Mouse (Mus musculus): ENCODE data around the gene Sec1. TPM values are rescaled to one million over a fixed set of nuclear protein-coding genes. Genes with fewer than 3 reads are reported as not detected.

Sec1 gene
- polyA plus RNA-seq, 1 experiment, result not detected

GRCm38 (mm10) chr7:45702809-45703520 lies 8.8 kb upstream of the Sec1 start:
- TF ChIP-seq GATA1 (IDR thresholded peaks at IDR 0.05; ENCODE audit: low read length) (no peak), TAL1 (IDR thresholded peaks at IDR 0.05; ENCODE audit: low read length) (no peak)
- Histone ChIP-seq H3K4me1 (ENCODE audit: control insufficient read depth) (peaks cover 45% of the 10 kb centered on the region), H3K36me3 (ENCODE audit: control insufficient read depth) (no peaks in the 10 kb centered on the region), H3K9me3 (ENCODE audit: control insufficient read depth, low read length) (peaks cover 2% of the 10 kb centered on the region; the same call in 1 of the 2 replicates), H3K27me3 (ENCODE audit: control insufficient read depth) (peaks cover 54% of the 10 kb centered on the region), H3K4me3 (replicated peaks) (no peak overlapping the region)

DNA sequence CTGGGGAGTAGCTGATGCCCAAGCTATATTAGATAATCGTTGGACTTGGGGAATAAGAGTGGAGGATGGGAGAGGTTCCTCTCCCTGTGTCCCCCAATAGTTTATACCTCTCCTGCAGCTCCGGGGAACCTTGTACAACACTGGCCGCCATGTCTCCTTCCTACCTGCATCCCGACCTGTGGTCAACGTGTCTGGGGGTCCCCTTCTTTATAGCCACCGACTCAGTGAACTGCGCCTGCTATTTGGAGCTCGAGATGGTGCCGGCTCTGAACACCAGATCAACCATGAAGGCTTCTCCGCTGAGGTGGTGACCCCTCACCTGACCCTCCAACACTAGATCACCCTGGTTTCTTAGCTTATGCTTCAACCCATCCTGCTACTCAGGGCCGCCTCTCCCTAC lies 8.1 kb upstream of the Sec1 start:
- TF ChIP-seq GATA1 (IDR thresholded peaks at IDR 0.05; ENCODE audit: low read length) (no peak), TAL1 (IDR thresholded peaks at IDR 0.05; ENCODE audit: low read length) (no peak)
- Histone ChIP-seq H3K4me3 (replicated peaks) (no peak overlapping the region), H3K36me3 (ENCODE audit: control insufficient read depth) (no peaks in the 10 kb centered on the region), H3K9me3 (ENCODE audit: control insufficient read depth, low read length) (peaks cover 2% of the 10 kb centered on the region; the same call in 1 of the 2 replicates), H3K27me3 (ENCODE audit: control insufficient read depth) (peaks cover 57% of the 10 kb centered on the region), H3K4me1 (ENCODE audit: control insufficient read depth) (peaks cover 38% of the 10 kb centered on the region)

- peaks cover 2% of the 10 kb centered on the region; the same call in 1 of the 2 replicates for H3K9me3 ChIP-seq (ENCODE audit: control insufficient read depth, low read length)
- H3K4me1 ChIP-seq (ENCODE audit: control insufficient read depth), result peaks cover 31% of the 10 kb centered on the region
- TF ChIP-seq TAL1 (IDR thresholded peaks at IDR 0.05; ENCODE audit: low read length) (no peak), GATA1 (IDR thresholded peaks at IDR 0.05; ENCODE audit: low read length) (no peak)
- peaks cover 57% of the 10 kb centered on the region for H3K27me3 ChIP-seq (ENCODE audit: control insufficient read depth)
- H3K36me3 ChIP-seq (ENCODE audit: control insufficient read depth), result no peaks in the 10 kb centered on the region
- H3K4me3 ChIP-seq (replicated peaks), result no peak overlapping the region
These were observed 7.4 kb upstream of the Sec1 start for GRCm38 (mm10) chr7:45701607-45702006.

DNA sequence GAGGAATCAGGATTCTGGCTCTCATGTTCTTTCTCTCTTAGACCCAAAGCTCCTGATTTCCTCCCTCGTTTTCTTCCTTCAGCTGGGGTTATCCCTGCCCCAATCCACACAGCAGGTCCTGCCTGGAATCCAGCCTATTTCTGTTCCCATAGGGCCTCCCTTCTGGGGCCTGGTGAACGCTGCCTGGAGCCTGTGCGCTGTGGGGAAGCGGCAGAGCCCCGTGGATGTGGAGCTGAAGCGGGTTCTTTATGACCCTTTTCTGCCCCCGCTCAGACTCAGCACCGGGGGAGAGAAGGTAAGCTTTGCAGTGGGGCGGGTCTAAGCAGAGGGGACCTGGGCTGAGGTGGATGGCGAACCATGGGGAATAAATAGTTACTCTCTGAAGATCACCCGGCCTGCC lies 6.9 kb upstream of the Sec1 start:
- no peaks in the 10 kb centered on the region for H3K36me3 ChIP-seq (ENCODE audit: control insufficient read depth)
- H3K27me3 ChIP-seq (ENCODE audit: control insufficient read depth), result peaks cover 57% of the 10 kb centered on the region
- peaks cover 26% of the 10 kb centered on the region for H3K4me1 ChIP-seq (ENCODE audit: control insufficient read depth)
- no peak for TF ChIP-seq GATA1 (IDR thresholded peaks at IDR 0.05; ENCODE audit: low read length)
- TF ChIP-seq TAL1 (IDR thresholded peaks at IDR 0.05; ENCODE audit: low read length), result no peak
- peaks cover 2% of the 10 kb centered on the region; the same call in 1 of the 2 replicates for H3K9me3 ChIP-seq (ENCODE audit: control insufficient read depth, low read length)
- no peak overlapping the region for H3K4me3 ChIP-seq (replicated peaks)

- Histone ChIP-seq H3K4me3 (replicated peaks) (no peak overlapping the region), H3K4me1 (ENCODE audit: control insufficient read depth) (peaks cover 20% of the 10 kb centered on the region), H3K9me3 (ENCODE audit: control insufficient read depth, low read length) (peaks cover 2% of the 10 kb centered on the region; the same call in 1 of the 2 replicates), H3K36me3 (ENCODE audit: control insufficient read depth) (no peaks in the 10 kb centered on the region), H3K27me3 (ENCODE audit: control insufficient read depth) (peaks cover 53% of the 10 kb centered on the region)
- TF ChIP-seq GATA1 (IDR thresholded peaks at IDR 0.05; ENCODE audit: low read length), result no peak
- TF ChIP-seq TAL1 (IDR thresholded peaks at IDR 0.05; ENCODE audit: low read length), result no peak
These were observed 6.3 kb upstream of the Sec1 start for GRCm38 (mm10) chr7:45700301-45701015.

DNA sequence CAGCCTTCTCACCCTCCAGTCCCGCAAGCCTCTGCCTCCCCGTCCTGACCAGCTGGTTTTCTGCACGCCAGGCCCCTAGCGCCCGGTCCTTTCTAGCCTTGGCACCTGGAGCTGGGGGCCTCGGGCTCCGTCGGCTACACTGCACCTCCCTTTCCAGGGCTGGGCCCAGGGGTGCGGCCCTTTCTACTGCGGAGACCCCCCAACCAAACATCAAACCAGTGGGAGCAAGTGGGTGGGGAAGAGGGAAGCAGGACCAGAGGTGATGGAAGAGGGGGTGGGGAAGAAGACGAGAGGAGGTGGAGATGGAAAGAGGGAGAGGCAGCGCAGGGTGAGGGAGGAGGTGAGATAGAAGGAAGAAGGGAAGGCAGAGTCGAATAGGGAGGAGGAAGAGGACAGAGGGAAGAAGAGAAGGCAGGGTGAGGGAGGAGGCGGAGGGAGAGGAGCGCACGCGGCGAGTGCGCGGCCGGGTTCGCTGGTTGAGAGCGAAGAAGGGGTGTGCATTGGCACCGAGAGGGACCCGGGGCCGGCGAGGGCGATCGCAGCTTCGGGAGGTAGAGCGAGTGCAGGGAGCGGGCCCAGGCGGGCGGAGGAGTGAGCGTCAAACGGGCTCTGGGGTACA lies 5.4 kb upstream of the Sec1 start, which contains the start of gene Car11:
Gene Car11, plus strand, starts transcription at position 321 of the 619 bp plus-strand sequence.
- Histone ChIP-seq H3K36me3 (ENCODE audit: control insufficient read depth) (no peaks in the 10 kb centered on the region), H3K4me3 (replicated peaks) (no peak within 1 kb of the TSS), H3K27me3 (ENCODE audit: control insufficient read depth) (peaks cover 53% of the 10 kb centered on the region), H3K9me3 (ENCODE audit: control insufficient read depth, low read length) (peaks cover 2% of the 10 kb centered on the region; the same call in 1 of the 2 replicates), H3K4me1 (ENCODE audit: control insufficient read depth) (peaks cover 12% of the 10 kb centered on the region)
- TF ChIP-seq TAL1 (IDR thresholded peaks at IDR 0.05; ENCODE audit: low read length) (no peak), GATA1 (IDR thresholded peaks at IDR 0.05; ENCODE audit: low read length) (no peak)

GRCm38 (mm10) chr7:45697894-45698293 lies 3.7 kb upstream of the Sec1 start:
- H3K4me3 ChIP-seq (replicated peaks), result no peak overlapping the region
- H3K9me3 ChIP-seq (ENCODE audit: control insufficient read depth, low read length), result peaks cover 2% of the 10 kb centered on the region; the same call in 1 of the 2 replicates
- H3K36me3 ChIP-seq (ENCODE audit: control insufficient read depth), result no peaks in the 10 kb centered on the region
- TF ChIP-seq GATA1 (IDR thresholded peaks at IDR 0.05; ENCODE audit: low read length) (no peak), TAL1 (IDR thresholded peaks at IDR 0.05; ENCODE audit: low read length) (no peak)
- no peaks in the 10 kb centered on the region; the same call in 1 of the 2 replicates for H3K4me1 ChIP-seq (ENCODE audit: control insufficient read depth)
- H3K27me3 ChIP-seq (ENCODE audit: control insufficient read depth), result peaks cover 50% of the 10 kb centered on the region

DNA sequence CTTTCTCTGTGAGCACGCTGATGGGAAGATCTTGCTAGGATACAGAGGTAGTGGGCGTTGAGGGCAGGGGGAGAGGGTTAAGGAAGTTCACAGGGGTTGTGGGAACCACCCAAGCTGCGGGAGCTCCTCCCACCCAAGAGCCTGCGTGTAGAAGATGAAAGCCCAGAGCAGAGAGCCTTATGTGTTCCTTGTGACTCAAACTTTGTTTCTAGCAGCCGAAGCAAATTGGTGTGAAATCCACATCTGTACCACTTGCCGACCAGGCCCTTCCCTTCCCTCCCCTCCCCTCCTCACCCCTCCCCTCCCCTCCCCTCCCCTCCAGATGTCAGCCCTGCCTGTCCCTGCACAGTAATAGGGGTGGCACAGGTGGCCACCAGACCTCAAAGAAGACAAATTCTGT lies 896 bp upstream of the Sec1 start:
- peaks cover 24% of the 10 kb centered on the region for H3K27me3 ChIP-seq (ENCODE audit: control insufficient read depth)
- no peaks in the 10 kb centered on the region; the same call in 1 of the 2 replicates for H3K4me1 ChIP-seq (ENCODE audit: control insufficient read depth)
- TF ChIP-seq GATA1 (IDR thresholded peaks at IDR 0.05; ENCODE audit: low read length) (no peak), TAL1 (IDR thresholded peaks at IDR 0.05; ENCODE audit: low read length) (no peak)
- no peaks in the 10 kb centered on the region for H3K36me3 ChIP-seq (ENCODE audit: control insufficient read depth)
- no peak overlapping the region for H3K4me3 ChIP-seq (replicated peaks)
- no peaks in the 10 kb centered on the region; the same call in 1 of the 2 replicates for H3K9me3 ChIP-seq (ENCODE audit: control insufficient read depth, low read length)

DNA sequence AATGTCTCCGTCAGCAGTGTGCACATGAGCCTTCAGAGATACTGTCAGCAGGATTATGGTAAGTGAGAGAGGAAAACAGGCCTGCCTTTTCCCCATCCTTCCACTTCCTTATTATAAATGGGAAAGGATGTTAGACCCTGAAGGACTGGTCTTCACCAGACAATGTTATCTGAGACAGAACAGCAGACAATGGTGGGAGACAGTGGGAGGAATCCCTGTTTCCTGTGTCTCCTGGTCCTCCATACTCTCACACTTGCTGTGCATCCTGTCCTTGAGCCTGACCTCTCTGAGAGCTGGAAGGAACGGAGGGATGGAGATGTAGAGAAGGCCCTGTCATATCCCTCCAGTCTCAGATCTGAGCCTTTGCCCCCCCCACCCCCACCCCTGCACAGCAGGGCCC lies 1.8 kb downstream of the Sec1 start:
- TF ChIP-seq GATA1 (IDR thresholded peaks at IDR 0.05; ENCODE audit: low read length) (no peak), TAL1 (IDR thresholded peaks at IDR 0.05; ENCODE audit: low read length) (no peak)
- H3K27me3 ChIP-seq (ENCODE audit: control insufficient read depth), result no peaks in the 10 kb centered on the region; the same call in 1 of the 2 replicates
- no peaks in the 10 kb centered on the region for H3K9me3 ChIP-seq (ENCODE audit: control insufficient read depth, low read length)

More for the DNA sequence above, 1.8 kb downstream of the Sec1 start:
- H3K4me3 ChIP-seq (replicated peaks), result no peak overlapping the region
- no peaks in the 10 kb centered on the region for H3K36me3 ChIP-seq (ENCODE audit: control insufficient read depth)
- no peaks in the 10 kb centered on the region; the same call in 1 of the 2 replicates for H3K4me1 ChIP-seq (ENCODE audit: control insufficient read depth)
